Mouse (Mus musculus) lung, postnatal 14 days (tissue): ENCODE measurements at regions not wholly inside any gene's neighbourhood (a gene's known extent, or its start where the extent isn't known, plus 50 kb on each side); places are given as distances from the start of the nearest gene placed in this dataset.

Experiments used
- DNase-seq: peaks from one replicate; pipeline ENCODE4 v3.0.0; 2021

GRCm38 (mm10) chr5:73797980-73798379 is 146.8 kb downstream of the Spata18 start:
- no peak for DNase-seq

GRCm38 (mm10) chr5:73803431-73803830 is 152.3 kb downstream of the Spata18 start:
- no peak for DNase-seq

GRCm38 (mm10) chr5:73804556-73805230 is 153.5 kb downstream of the Spata18 start:
- no peak for DNase-seq

- DNase-seq, result no peak
Observed at GRCm38 (mm10) chr5:73810660-73811059, 159.5 kb downstream of the Spata18 start.

GRCm38 (mm10) chr5:73811094-73811521 is 159.9 kb downstream of the Spata18 start:
- DNase-seq, result no peak

- DNase-seq, result no peak
Observed at GRCm38 (mm10) chr5:73815752-73816151, 164.6 kb downstream of the Spata18 start.

GRCm38 (mm10) chr5:73817180-73817579 is 166.0 kb downstream of the Spata18 start:
- no peak for DNase-seq

- no peak for DNase-seq
Observed at GRCm38 (mm10) chr5:73821956-73822545, 170.9 kb downstream of the Spata18 start.

- no peak for DNase-seq
Observed at GRCm38 (mm10) chr5:73823421-73823820, 172.2 kb downstream of the Spata18 start.

GRCm38 (mm10) chr5:73826941-73827340 is 175.8 kb downstream of the Spata18 start:
- no peak for DNase-seq

GRCm38 (mm10) chr5:73833721-73834120 is 182.5 kb downstream of the Spata18 start:
- DNase-seq, result no peak

GRCm38 (mm10) chr5:73843776-73844175 is 192.6 kb downstream of the Spata18 start:
- DNase-seq, result no peak

GRCm38 (mm10) chr5:73846096-73846782 is 195.1 kb downstream of the Spata18 start:
- no peak for DNase-seq

- DNase-seq, result no peak
Observed at GRCm38 (mm10) chr5:73846783-73847151, 195.6 kb downstream of the Spata18 start.

- DNase-seq, result no peak
Observed at GRCm38 (mm10) chr5:73851501-73851900, 200.3 kb downstream of the Spata18 start.

- DNase-seq, result peak; percentile 81
Observed at GRCm38 (mm10) chr5:73854025-73854773, 203.0 kb downstream of the Spata18 start.

- DNase-seq, result no peak
Observed at GRCm38 (mm10) chr5:73854774-73855371, 203.7 kb downstream of the Spata18 start.

GRCm38 (mm10) chr5:73859320-73859719 is 208.1 kb downstream of the Spata18 start:
- DNase-seq, result no peak

GRCm38 (mm10) chr5:73864138-73864761 is 204.0 kb downstream of the Usp46 start:
- DNase-seq, result peak; percentile 75

GRCm38 (mm10) chr5:73872641-73873421 is 195.4 kb downstream of the Usp46 start:
- DNase-seq, result no peak

GRCm38 (mm10) chr5:73874770-73875169 is 193.5 kb downstream of the Usp46 start:
- DNase-seq, result no peak

GRCm38 (mm10) chr5:73875847-73876246 is 192.4 kb downstream of the Usp46 start:
- peak; percentile 33 for DNase-seq
